Mouse (Mus musculus) heart, adult 2 months (tissue): Measurements from ENCODE around the gene Calb2.

ENCODE experiments used
- CTCF ChIP-seq: fragments of 200-600 bp; IDR thresholded peaks from 2 replicates; pipeline ENCODE4 v1.8.1; 2022; ENCODE audit warnings: antibody characterized with exemption, mild to moderate bottlenecking, moderate library complexity
- EP300 ChIP-seq: fragments of 200-500 bp; IDR thresholded peaks from 2 replicates; pipeline ENCODE4 v1.6.1; 2011; ENCODE audit warnings: low read depth, low read length, control low read depth; ENCODE audit not compliant: insufficient read depth
- POLR2A ChIP-seq: fragments of 200-500 bp; IDR thresholded peaks from 2 replicates; pipeline ENCODE4 v1.6.1; 2011; ENCODE audit warnings: mild to moderate bottlenecking, low read depth, low read length, control low read depth; ENCODE audit not compliant: insufficient read depth

DNA sequence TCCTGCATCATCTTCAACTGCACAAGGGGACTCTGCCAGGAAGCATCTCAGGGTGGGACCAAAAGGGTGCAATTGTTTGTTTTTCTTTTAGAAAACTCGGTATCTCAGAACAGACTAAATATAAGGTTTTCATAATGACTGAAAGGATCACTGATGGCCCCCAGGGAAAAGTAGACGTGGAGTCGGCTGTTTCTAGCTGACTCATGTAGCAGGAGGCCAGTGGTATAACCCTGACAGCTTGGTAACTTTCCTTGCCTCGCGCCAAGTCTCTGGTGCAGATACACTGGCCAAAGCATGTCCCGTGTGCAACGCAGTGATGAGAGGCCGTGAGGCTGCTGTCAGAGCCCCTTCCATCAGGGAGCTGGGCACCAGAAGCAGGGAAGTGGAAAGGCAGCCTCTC, 1.7 kb downstream of the Calb2 start:
- TF ChIP-seq POLR2A (no peak), EP300 (no peak), CTCF (no peak)
